ENCODE assay signal across 26 mouse cellular contexts in genomic region chr1:164936060-164936459, GRCm38 (mm10). TPM values are rescaled to one million over a fixed set of nuclear protein-coding genes. Genes with fewer than 3 reads are reported as not detected.
DNase-seq lines count a peak whose midpoint lies in the region; ATAC-seq lines count a peak whose summit lies in the region.
"Had no signal": no experiment of that assay in that cellular context is flagged by ENCODE, and none has a peak within 500 bp of the region (broad histone marks: within the 10 kb centered on the region; RNA-seq: fewer than 3 reads in every experiment).

No protein-coding gene starts in this region.

- H3K9ac ChIP-seq in intestine, embryonic 16.5 days (ENCODE audit: low read depth, low read length) = no peak overlapping the region
- H3K9ac ChIP-seq: embryonic facial prominence, embryonic 12.5 days; forebrain, embryonic 13.5 days; forebrain, embryonic 15.5 days; forebrain, postnatal 0 days had no signal

- ATAC-seq in intestine, embryonic 16.5 days = peak; percentile 86
- ATAC-seq in megakaryocyte-erythroid progenitor cell, adult 5-6 weeks (replicated peaks; ENCODE audit: low FRiP score, low TSS enrichment, poor library complexity, severe bottlenecking) = 0 out of 2 replicates have a peak, but pooled peaks have one; percentile 10
- ATAC-seq: CD4-positive, CD25-positive, alpha-beta regulatory T cell, adult 4 months; forebrain, embryonic 13.5 days; forebrain, embryonic 15.5 days; forebrain, postnatal 0 days had no signal

- peak; percentile 4 for DNase-seq in heart, embryonic 10.5 days (ENCODE audit: low spot score)
- no peak for DNase-seq in heart, postnatal 4 days
- no peak for DNase-seq in Muller cell, postnatal 12 days (ENCODE audit: inconsistent ontology term)
- DNase-seq: adrenal gland, adult 2 months; adrenal gland, postnatal 10 days; adrenal gland, postnatal 25 days; B cell, adult 2 months; cerebellum, adult 11 months; cerebellum, adult 18-20 months; cerebellum, adult 8-10 months; cerebellum, postnatal 10 days; cerebellum, postnatal 25 days; forebrain, postnatal 0 days had no signal

- no peaks in the 10 kb centered on the region for H3K9me3 ChIP-seq in heart, embryonic 10.5 days
- no peaks in the 10 kb centered on the region for H3K9me3 ChIP-seq in intestine, embryonic 16.5 days (ENCODE audit: control insufficient read depth, low read length)
- H3K9me3 ChIP-seq: embryonic facial prominence, embryonic 10.5 days; embryonic facial prominence, embryonic 12.5 days; forebrain, embryonic 13.5 days; forebrain, embryonic 15.5 days had no signal

- no peaks in the 10 kb centered on the region for H3K27me3 ChIP-seq in heart, embryonic 10.5 days (ENCODE audit: insufficient read depth, poor library complexity, severe bottlenecking)
- no peaks in the 10 kb centered on the region for H3K27me3 ChIP-seq in intestine, embryonic 16.5 days (replicated peaks; ENCODE audit: control insufficient read depth, insufficient read depth, low read length)
- H3K27me3 ChIP-seq: CH12.LX; embryonic facial prominence, embryonic 12.5 days; forebrain, embryonic 13.5 days; forebrain, embryonic 15.5 days had no signal

- no peaks in the 10 kb centered on the region for H3K36me3 ChIP-seq in heart, embryonic 10.5 days
- no peaks in the 10 kb centered on the region for H3K36me3 ChIP-seq in intestine, embryonic 16.5 days (ENCODE audit: control insufficient read depth, insufficient read depth, low read length)
- H3K36me3 ChIP-seq: embryonic facial prominence, embryonic 10.5 days; embryonic facial prominence, embryonic 12.5 days; forebrain, embryonic 15.5 days; G1E had no signal

- 31% methylated on average over 2 of the region's 2 CpGs for WGBS in heart, embryonic 10.5 days
- WGBS in intestine, embryonic 16.5 days = 40% methylated on average over 2 of the region's 2 CpGs

- H3K4me1 ChIP-seq in heart, embryonic 10.5 days = peaks cover 3% of the 10 kb centered on the region; the same call in 1 of the 2 replicates
- H3K4me1 ChIP-seq in intestine, embryonic 16.5 days (ENCODE audit: control insufficient read depth, insufficient read depth, low read length) = peaks cover 9% of the 10 kb centered on the region
- H3K4me1 ChIP-seq: embryonic facial prominence, embryonic 10.5 days; embryonic facial prominence, embryonic 12.5 days; forebrain, embryonic 13.5 days; forebrain, embryonic 15.5 days had no signal

- no peak overlapping the region for H3K4me2 ChIP-seq in intestine, embryonic 16.5 days (ENCODE audit: low read depth, low read length)
- H3K4me2 ChIP-seq: embryonic facial prominence, embryonic 12.5 days; forebrain, embryonic 13.5 days; forebrain, embryonic 15.5 days had no signal

- H3K4me3 ChIP-seq in heart, embryonic 10.5 days = no peak overlapping the region
- no peak overlapping the region for H3K4me3 ChIP-seq in intestine, embryonic 16.5 days (ENCODE audit: low read length)
- H3K4me3 ChIP-seq: embryonic facial prominence, embryonic 10.5 days; embryonic facial prominence, embryonic 12.5 days; forebrain, embryonic 13.5 days; forebrain, embryonic 15.5 days had no signal

- H3K27ac ChIP-seq in heart, embryonic 10.5 days = no peak overlapping the region
- H3K27ac ChIP-seq in intestine, embryonic 16.5 days (ENCODE audit: low read length) = no peak overlapping the region
- H3K27ac ChIP-seq: embryonic facial prominence, embryonic 10.5 days; embryonic facial prominence, embryonic 12.5 days; forebrain, embryonic 13.5 days; forebrain, embryonic 15.5 days had no signal

RNA-seq across cellular contexts. Expression of gene Xcl1, which starts 0.7 kb away (rescaled TPM):
- not detected in 2 replicates for polyA plus RNA-seq in heart, embryonic 10.5 days (2016; fragmentation: Nextera tagmentation; extraction: Ambion mirVana)
- total RNA-seq in heart, postnatal 4 days (2021) = not detected
- polyA plus RNA-seq in intestine, embryonic 16.5 days (2015; fragmentation: Nextera tagmentation; extraction: Ambion mirVana) = 0.46 and 1.1 TPM in 2 replicates
- 25.0 TPM in 1 of 2 replicates, not detected in the other for total RNA-seq in megakaryocyte-erythroid progenitor cell, adult 5-6 weeks (2014; fragmentation: Nextera tagmentation)
- total RNA-seq in megakaryocyte-erythroid progenitor cell, adult 5-6 weeks (2017) = 26.7 TPM in 1 of 2 replicates, not detected in the other
- total RNA-seq: adrenal gland, postnatal 10 days; adrenal gland, postnatal 25 days; forebrain, postnatal 0 days; G1E had no signal
- polyA plus RNA-seq: adrenal gland, adult 2 months; brain, embryonic 14.5 days; cortical plate, adult 2 months; embryonic facial prominence, embryonic 10.5 days; embryonic facial prominence, embryonic 12.5 days; embryonic facial prominence, embryonic 14.5 days; forebrain, embryonic 11.5 days; forebrain, embryonic 13.5 days; forebrain, embryonic 15.5 days; forebrain, postnatal 0 days; G1E had no signal
